Mouse (Mus musculus) macrophage (primary cell): ENCODE measurements around the gene Ece1. TPM values are rescaled to one million over a fixed set of nuclear protein-coding genes. Genes with fewer than 3 reads are reported as not detected.

Experiments used
- H3K27ac ChIP-seq: fragments of 350-480 bp; formaldehyde crosslinking; 2 replicates; pipeline ENCODE4 v1.9.0; 2021
- H3K36me3 ChIP-seq: fragments of 350-480 bp; formaldehyde crosslinking; 2 replicates; pipeline ENCODE4 v1.9.0; 2021; ENCODE audit errors: inconsistent target
- H3K4me3 ChIP-seq: fragments of 350-480 bp; formaldehyde crosslinking; 2 replicates; pipeline ENCODE4 v1.9.0; 2021; ENCODE audit errors: inconsistent target
- H3K79me2 ChIP-seq: fragments of 350-480 bp; formaldehyde crosslinking; 2 replicates; pipeline ENCODE4 v1.9.0; 2021; ENCODE audit errors: inconsistent target
- WGBS: methylation state at CpG from one replicate; pipeline ENCODE4 v1.1.7; 2026; ENCODE audit warnings: inconsistent platforms; ENCODE audit not compliant: missing documents; 5-methylcytosine and 5-hydroxymethylcytosine counted together
- polyA plus RNA-seq: library from polyadenylated mRNA; stranded (reverse); fragments of 250-400 nt; gene quantifications from 3 replicates; pipeline ENCODE4 v1.2.4, GENCODE M21; 2018; ENCODE audit warnings: inconsistent platforms

Gene Ece1
- polyA plus RNA-seq, 1 experiment from 2014 or later = 31.7 TPM

- H3K4me3 ChIP-seq = no peak overlapping the region
- peaks cover 34% of the 10 kb centered on the region for H3K36me3 ChIP-seq
- no peaks in the 10 kb centered on the region for H3K79me2 ChIP-seq
- H3K27ac ChIP-seq = no peak overlapping the region
- WGBS = 89% methylated on average over 9 of the region's 9 CpGs
Measured at GRCm38 (mm10) chr4:137942782-137943486, 80.9 kb downstream of the Ece1 start.

- H3K4me3 ChIP-seq = no peak overlapping the region
- H3K79me2 ChIP-seq = no peaks in the 10 kb centered on the region
- no peak overlapping the region for H3K27ac ChIP-seq
- peaks cover 35% of the 10 kb centered on the region for H3K36me3 ChIP-seq
- WGBS = 86% methylated on average over 10 of the region's 10 CpGs
Measured at GRCm38 (mm10) chr4:137943540-137943939, 81.5 kb downstream of the Ece1 start.

GRCm38 (mm10) chr4:137945376-137945775 is 83.3 kb downstream of the Ece1 start:
- 74% methylated on average over 4 of the region's 4 CpGs for WGBS
- H3K27ac ChIP-seq = no peak overlapping the region
- H3K36me3 ChIP-seq = peaks cover 35% of the 10 kb centered on the region

GRCm38 (mm10) chr4:137946419-137946818 is 84.4 kb downstream of the Ece1 start:
- Histone ChIP-seq H3K79me2 (no peaks in the 10 kb centered on the region), H3K4me3 (no peak overlapping the region), H3K36me3 (peaks cover 31% of the 10 kb centered on the region), H3K27ac (no peak overlapping the region)
- WGBS = 97% methylated on average over 9 of the region's 11 CpGs

More at GRCm38 (mm10) chr4:137945376-137945775, 83.3 kb downstream of the Ece1 start:
- H3K79me2 ChIP-seq = no peaks in the 10 kb centered on the region
- no peak overlapping the region for H3K4me3 ChIP-seq

- Histone ChIP-seq H3K36me3 (peaks cover 46% of the 10 kb centered on the region), H3K27ac (no peak overlapping the region), H3K79me2 (no peaks in the 10 kb centered on the region), H3K4me3 (no peak overlapping the region)
- 61% methylated on average over 4 of the region's 4 CpGs for WGBS
Measured at GRCm38 (mm10) chr4:137952840-137953239, 90.8 kb downstream of the Ece1 start.

- H3K27ac ChIP-seq = no peak overlapping the region
- H3K79me2 ChIP-seq = no peaks in the 10 kb centered on the region
- H3K4me3 ChIP-seq = no peak overlapping the region
- 100% methylated on average over 2 of the region's 2 CpGs for WGBS
- H3K36me3 ChIP-seq = peaks cover 46% of the 10 kb centered on the region
Measured at GRCm38 (mm10) chr4:137954184-137954583, 92.1 kb downstream of the Ece1 start.

GRCm38 (mm10) chr4:137954926-137955396 is 92.9 kb downstream of the Ece1 start:
- Histone ChIP-seq H3K79me2 (no peaks in the 10 kb centered on the region), H3K36me3 (peaks cover 45% of the 10 kb centered on the region), H3K4me3 (no peak overlapping the region), H3K27ac (no peak overlapping the region)
- WGBS = 79% methylated on average over 8 of the region's 8 CpGs

GRCm38 (mm10) chr4:137956260-137956659 is 94.2 kb downstream of the Ece1 start:
- Histone ChIP-seq H3K36me3 (peaks cover 41% of the 10 kb centered on the region), H3K27ac (no peak overlapping the region), H3K4me3 (no peak overlapping the region), H3K79me2 (no peaks in the 10 kb centered on the region)
- WGBS = 88% methylated on average over 15 of the region's 15 CpGs

- WGBS = 82% methylated on average over 13 of the region's 13 CpGs
- Histone ChIP-seq H3K79me2 (no peaks in the 10 kb centered on the region), H3K36me3 (peaks cover 50% of the 10 kb centered on the region), H3K27ac (no peak overlapping the region), H3K4me3 (no peak overlapping the region)
Measured at GRCm38 (mm10) chr4:137959889-137960665, 98.0 kb downstream of the Ece1 start.

- no peak overlapping the region for H3K27ac ChIP-seq
- H3K36me3 ChIP-seq = peaks cover 50% of the 10 kb centered on the region
- H3K79me2 ChIP-seq = no peaks in the 10 kb centered on the region
- WGBS = 86% methylated on average over 10 of the region's 11 CpGs
- H3K4me3 ChIP-seq = no peak overlapping the region
Measured at GRCm38 (mm10) chr4:137960757-137961156, 98.7 kb downstream of the Ece1 start.

- Histone ChIP-seq H3K4me3 (no peak overlapping the region), H3K79me2 (no peaks in the 10 kb centered on the region), H3K36me3 (peaks cover 39% of the 10 kb centered on the region), H3K27ac (no peak overlapping the region)
- 96% methylated on average over 20 of the region's 20 CpGs for WGBS
Measured at GRCm38 (mm10) chr4:137962643-137963350, 100.8 kb downstream of the Ece1 start.

GRCm38 (mm10) chr4:137963431-137963830 is 101.4 kb downstream of the Ece1 start:
- peaks cover 34% of the 10 kb centered on the region for H3K36me3 ChIP-seq
- H3K27ac ChIP-seq = no peak overlapping the region
- H3K4me3 ChIP-seq = no peak overlapping the region
- 93% methylated on average over 6 of the region's 6 CpGs for WGBS
- H3K79me2 ChIP-seq = no peaks in the 10 kb centered on the region

- Histone ChIP-seq H3K4me3 (no peak overlapping the region), H3K79me2 (no peaks in the 10 kb centered on the region), H3K36me3 (peaks cover 29% of the 10 kb centered on the region), H3K27ac (no peak overlapping the region)
- WGBS = 73% methylated on average over 7 of the region's 9 CpGs
Measured at GRCm38 (mm10) chr4:137963881-137964584, 102.0 kb downstream of the Ece1 start.

- Histone ChIP-seq H3K27ac (no peak overlapping the region), H3K36me3 (peaks cover 24% of the 10 kb centered on the region), H3K79me2 (no peaks in the 10 kb centered on the region), H3K4me3 (no peak overlapping the region)
- 96% methylated on average over 7 of the region's 11 CpGs for WGBS
Measured at GRCm38 (mm10) chr4:137964585-137964930, 102.5 kb downstream of the Ece1 start.
